Mouse (Mus musculus) kidney, adult 11 months (tissue): ENCODE data around the gene Il17re.

Source experiments
- DNase-seq: peaks from one replicate; pipeline ENCODE4 v3.0.0; 2022

Gene Il17re

DNA sequence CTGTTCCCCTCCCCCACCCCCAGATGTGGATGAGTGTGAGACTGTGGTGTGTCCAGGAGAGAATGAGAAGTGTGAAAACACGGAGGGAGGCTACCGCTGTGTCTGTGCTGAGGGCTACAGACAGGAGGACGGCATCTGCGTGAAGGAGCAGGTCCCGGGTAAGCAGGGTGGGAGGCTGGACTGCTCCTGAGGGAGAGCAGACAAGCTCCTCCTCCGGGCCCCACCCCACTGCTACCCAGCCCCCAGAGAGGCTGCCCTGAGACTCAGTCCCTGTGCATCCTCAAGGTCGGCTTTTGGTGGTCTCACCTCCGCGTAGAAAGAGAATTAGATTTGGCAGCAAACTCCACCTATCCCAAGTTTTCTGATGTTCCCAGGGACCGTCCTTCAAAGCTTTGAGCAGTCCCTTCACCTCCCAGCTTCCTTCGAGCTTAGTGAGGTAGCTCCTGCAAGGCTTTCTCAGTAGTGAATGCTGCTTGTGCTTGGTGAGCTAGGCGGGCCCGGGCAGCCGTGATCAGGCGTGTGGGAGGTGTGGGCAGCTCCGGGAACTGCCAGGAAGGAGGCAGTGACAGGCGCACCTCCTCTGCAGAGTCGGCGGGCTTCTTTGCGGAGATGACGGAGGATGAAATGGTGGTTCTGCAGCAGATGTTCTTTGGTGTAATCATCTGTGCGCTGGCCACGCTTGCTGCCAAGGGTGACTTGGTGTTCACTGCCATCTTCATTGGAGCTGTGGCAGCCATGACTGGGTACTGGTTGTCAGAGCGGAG is 34.0 kb downstream of the Il17re start:
- DNase-seq, result no peak

DNA sequence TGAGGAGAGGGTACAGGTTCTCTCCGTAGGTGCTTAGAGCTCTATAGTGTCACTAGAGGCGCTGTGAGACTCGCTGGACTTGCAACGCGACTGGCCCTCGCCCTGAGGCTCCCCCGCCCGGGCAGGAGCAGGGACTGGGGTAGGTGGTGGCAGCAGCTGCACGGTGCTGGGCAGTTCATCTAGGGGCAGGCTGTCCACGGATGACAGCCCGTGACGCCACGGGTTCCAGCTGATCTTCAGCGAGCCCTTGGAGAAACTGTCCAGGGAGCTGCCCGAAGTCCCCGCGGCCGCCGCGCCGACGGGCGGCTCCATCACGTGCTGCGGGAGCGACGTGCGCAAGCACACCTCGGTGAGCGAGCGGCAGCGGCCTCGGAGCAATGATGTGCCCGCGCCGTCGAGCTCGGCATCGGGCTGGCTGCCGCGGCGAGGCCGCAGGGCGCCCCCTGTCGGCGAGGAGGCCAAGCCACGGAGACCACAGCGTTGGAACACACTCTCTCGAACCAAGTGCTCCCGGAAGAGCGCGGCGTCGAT is 36.0 kb downstream of the Il17re start:
- DNase-seq, result peak; percentile 75

DNA sequence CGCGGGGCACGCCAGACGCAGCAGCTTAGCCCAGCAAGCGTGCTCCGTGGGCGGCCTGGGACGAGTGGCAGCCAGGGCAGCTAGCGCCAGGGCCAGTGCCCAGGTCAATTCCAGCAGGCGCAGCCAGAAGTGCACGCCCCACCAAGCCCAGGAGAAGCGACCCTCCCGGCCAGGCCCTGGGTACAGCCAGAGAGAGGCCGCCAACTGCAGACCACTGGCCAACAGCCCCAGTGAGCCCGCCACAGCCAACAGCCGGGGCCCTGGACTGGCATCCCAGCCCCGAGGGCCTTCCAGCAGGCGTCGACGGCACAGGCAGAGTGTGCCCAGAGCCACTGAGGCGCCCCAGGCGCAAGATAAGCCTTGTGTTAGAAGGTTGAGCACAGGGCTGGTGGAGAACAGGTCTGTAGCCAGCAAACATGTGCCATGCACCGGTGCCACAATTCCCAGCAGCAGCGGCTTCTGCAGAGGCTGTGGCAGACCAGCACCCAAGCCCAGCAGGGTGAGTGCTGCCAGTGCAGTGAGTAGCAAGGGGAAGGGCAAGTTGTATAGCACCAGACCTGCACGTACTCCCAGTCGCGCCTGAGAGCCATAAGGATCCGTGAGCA is 36.9 kb downstream of the Il17re start:
- DNase-seq, result no peak

DNA sequence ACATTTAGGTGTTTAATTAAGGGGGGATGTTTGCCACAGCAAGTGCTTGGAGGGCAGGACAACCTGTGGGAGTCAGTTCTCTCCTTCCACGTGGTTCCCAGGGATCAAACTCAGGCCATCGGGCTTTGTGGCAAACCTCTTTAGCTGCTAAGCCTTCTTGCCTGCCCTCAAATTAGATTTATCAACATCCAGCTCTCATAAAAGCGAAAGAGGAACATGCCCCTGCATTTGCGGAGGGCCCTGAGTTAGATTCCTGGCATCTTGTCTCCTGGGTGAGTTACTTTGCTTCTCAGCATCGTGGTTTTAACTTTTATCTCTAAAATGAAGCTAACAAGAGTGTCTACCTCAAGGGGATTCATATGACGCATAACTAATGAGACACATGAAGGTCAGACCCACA is 41.1 kb downstream of the Il17re start:
- no peak for DNase-seq

DNA sequence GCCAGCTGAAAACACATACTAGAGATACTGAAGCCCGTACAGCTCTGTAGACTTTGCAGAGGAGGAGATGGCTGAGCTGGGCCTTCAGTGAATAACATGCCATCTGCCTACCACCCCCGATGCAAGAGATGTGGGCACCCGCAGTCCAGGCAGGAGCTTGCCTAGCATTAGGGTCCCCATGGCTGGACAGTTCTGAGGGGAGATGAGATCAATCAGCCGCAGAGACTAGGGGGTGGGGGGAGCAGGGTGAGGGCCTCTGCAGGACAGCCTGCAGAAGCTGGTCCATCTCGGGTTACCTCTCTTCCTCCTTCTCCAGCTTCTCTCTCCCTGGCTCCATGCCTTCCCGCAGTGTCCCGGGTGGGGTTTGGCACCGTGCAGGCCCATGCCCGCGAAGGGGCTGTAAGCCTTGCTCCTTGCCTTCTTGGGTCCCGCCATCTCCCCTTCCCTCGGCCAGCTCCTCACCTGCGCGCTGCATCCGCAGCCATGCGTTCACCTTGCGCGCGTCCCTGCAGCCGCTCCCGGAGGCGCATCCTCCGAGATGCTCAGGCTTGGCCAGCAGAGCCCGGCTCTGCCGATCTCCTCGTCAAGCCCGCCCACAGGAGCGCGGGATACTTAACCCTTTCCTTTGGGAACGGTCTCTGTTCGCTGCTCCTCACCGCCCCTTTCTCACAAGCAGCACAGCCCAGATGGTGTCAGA is 43.3 kb downstream of the Il17re start, which contains the start of gene Prrt3:
Gene Prrt3, minus strand, starts transcription at position 544 of the 697 bp plus-strand sequence.
- no peak for DNase-seq

DNA sequence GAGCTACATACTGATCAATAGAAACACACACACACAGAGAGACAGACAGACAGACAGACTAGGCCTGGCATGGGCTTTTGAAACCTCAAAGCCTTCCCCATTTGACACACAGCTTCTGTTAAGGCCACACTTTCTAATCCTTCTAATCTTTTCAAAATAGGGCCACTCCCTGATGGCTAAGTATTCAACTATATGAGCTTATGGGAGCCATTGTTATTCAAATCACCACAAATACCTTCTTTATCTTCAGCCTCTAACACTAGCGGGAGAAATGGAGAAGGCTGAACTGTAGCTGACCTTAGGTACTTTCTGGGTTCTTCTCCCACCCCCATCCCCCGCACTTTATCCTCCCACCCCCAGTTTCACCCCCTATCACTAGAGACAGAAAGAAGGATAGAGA is 44.5 kb downstream of the Il17re start:
- no peak for DNase-seq

DNA sequence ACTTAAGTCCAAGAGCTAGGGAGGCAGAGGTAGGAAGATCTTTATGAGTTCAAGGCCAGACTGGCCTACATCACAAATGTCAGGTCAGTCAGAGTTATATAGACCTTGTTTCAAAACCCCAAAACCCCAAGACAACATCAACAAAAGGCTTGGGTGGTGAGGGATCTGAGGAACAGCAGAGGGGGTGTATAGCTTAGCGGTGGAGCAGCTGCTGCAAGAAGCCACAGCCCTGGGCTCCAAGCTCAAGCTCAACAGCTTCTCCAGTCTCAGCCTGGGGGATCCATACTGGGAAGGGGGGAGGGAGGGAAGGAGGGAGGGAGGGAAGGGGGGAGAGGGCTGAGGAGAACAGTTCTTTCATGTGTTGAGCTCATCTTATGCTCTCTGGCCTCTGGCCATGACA is 47.4 kb downstream of the Il17re start:
- DNase-seq, result no peak

DNA sequence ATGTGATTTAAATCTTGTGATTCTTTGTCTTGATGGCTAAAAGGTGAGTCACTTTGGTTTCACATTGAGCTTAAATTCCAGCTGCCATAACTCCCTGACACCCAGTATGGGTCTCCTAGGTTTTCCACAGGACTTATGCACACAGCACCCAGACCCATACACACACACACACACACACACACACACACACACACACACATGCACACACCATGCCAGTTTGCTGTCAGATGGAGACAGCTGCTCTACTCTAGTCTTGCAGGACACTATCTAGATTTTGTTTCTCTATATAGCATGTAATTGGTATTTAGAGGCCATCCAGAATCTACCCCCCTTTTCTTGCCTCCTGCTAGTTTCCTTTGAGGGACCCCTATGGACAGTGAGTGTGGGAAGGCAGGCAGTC is 48.8 kb downstream of the Il17re start:
- no peak for DNase-seq

DNA sequence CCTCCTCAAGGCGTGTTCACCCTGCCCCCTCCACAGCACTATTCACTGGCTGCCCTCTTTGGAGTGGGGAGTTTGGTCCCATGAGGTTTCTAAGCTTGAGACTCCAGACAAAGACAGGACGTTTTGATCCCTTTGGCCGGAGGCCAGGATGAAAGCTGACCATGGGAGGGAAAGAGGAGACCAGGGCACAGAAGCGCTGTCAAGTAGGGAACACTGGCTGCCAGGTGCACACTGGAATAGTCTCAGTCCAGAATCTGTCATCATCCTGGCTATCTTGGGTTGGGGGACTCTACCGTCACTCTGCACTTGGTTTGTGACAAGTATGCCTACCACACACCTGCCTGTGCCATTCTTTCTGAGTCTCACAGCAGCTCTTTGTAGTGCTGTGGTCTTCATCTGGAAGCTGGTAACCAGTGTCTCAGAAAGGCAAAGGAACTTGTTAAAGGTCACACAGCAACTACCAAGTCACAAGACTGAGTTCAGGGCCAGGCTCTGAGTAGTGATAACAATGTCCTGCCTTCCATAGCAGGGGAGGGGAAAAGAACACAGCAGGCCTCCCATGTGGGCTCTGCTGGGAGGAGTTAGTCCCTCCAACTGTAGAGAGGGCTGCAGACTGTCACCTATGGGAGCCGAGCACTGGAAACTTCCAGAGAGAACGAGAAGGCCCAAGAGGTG is 50.1 kb downstream of the Il17re start:
- DNase-seq, result no peak

DNA sequence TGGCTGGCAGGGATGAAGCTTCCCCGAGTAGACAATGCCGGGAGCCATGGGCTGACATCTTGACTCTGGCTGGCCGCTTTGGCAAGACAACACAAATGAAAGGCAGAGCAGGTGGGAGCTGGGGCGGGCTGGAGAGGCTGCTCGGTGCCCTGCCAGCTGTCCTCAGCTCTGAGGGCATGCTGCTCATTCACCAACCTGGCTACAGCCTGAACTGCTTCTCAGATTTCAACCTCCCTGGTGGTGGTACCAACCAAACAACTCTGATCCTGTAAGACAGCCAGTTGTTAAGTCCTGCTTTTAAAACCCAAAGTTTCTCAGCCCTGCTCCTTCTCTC is 50.6 kb downstream of the Il17re start:
- no peak for DNase-seq

DNA sequence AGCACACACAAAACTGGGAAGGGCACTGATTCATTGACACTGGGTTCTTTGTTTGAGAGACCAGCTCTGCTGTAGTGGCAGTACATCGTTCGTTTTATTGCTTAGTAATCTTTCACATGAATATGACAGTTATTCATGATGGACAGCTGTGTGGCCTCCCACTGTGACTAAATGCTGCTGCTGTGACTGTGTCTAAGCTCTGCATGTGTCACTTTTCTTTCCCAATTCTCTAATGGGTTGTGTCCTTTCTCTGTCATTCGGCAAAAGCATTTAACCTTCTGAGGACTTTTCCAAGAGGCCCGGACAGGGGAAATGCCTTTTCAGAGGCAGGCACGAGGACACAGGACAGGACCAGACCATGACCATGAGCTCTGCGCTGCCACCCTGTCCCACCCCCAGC is 55.7 kb downstream of the Il17re start:
- no peak for DNase-seq

DNA sequence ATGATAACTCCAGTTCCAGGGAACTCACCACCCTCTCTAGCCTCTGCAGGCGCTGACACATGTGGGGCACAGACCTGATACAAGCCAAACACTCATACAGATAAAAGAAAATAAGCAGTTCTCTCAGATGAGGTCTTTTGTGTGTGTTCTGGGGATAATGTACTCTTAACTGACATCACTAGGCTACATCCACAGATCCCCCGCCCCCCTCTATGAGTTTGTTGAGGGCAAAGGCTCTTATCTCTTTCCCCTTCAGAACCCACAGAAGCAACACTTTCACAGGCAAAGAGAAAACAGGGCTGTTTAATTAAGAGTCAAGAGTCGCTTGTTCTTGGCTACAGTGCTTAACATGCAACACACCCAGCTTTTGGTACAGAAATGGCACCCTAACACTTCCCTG is 56.3 kb downstream of the Il17re start:
- DNase-seq, result no peak

DNA sequence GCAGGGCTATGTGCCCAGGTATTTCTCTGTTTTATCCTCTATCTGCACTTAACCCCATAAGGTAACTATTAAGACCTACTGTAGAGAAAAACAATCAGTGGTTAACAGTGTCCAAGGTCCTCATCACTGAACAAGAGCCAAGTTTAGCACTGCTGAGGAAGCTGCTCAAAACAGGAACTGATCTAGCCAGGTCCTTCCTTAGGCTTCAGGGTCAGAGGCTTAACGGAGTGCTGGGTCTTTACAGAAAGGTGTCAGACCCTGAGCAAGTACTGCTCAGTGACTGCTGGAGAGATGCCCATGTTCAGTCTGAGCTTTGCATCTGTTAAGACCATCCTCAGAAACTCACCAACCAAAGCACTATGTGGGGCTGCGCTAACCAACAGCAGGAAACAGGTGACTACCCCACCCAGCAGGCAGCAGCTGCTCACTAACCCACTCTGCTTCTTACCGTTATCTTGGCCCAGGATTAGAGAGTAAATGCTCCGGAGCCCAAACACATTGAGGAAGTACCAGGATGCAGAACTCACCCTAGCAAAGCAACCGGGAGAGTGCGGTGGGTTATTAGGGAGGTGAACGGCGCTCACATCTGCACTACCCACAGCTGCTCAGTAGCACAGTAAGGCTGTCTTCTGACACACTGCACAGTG is 59.3 kb downstream of the Il17re start:
- no peak for DNase-seq
